19 mouse cellular contexts compared by ENCODE assay signal in genomic region chr2:106746905-106747304, GRCm38 (mm10). TPM values are rescaled to one million over a fixed set of nuclear protein-coding genes. Genes with fewer than 3 reads are reported as not detected.
"Had no signal": no experiment of that assay in that cellular context is flagged by ENCODE, and none has a peak within 500 bp of the region (broad histone marks: within the 10 kb centered on the region; RNA-seq: fewer than 3 reads in every experiment).

No protein-coding gene starts in this region.

- H3K9ac ChIP-seq: limb, embryonic 13.5 days; liver, embryonic 12.5 days; liver, embryonic 15.5 days; lung, embryonic 15.5 days; midbrain, embryonic 13.5 days; stomach, embryonic 15.5 days had no signal

- H3K9me3 ChIP-seq: limb, embryonic 10.5 days; limb, embryonic 13.5 days; liver, embryonic 12.5 days; liver, embryonic 15.5 days; lung, embryonic 15.5 days; midbrain, embryonic 10.5 days; midbrain, embryonic 13.5 days; stomach, embryonic 15.5 days had no signal

- H3K27me3 ChIP-seq: limb, embryonic 13.5 days; liver, embryonic 12.5 days; liver, embryonic 15.5 days; lung, embryonic 15.5 days; megakaryocyte, embryonic 14.5 days; midbrain, embryonic 13.5 days; stomach, embryonic 15.5 days had no signal

- H3K36me3 ChIP-seq: liver, embryonic 12.5 days; liver, embryonic 15.5 days; lung, embryonic 15.5 days; midbrain, embryonic 10.5 days; stomach, embryonic 15.5 days had no signal

- DNase-seq: kidney, postnatal 25 days; liver; lung, adult 18-20 months; lung, postnatal 10 days; lung, postnatal 36 days; retina, postnatal 1 day; spleen, adult 18-20 months; thymus, postnatal 25 days had no signal

- ATAC-seq: intestine, postnatal 0 days; liver, embryonic 12.5 days had no signal

- H3K4me1 ChIP-seq: liver, embryonic 15.5 days; megakaryocyte, embryonic 14.5 days; stomach, embryonic 15.5 days had no signal

- H3K4me3 ChIP-seq: limb, embryonic 10.5 days; limb, embryonic 13.5 days; liver, embryonic 12.5 days; liver, embryonic 15.5 days; lung, embryonic 15.5 days; megakaryocyte, embryonic 14.5 days; midbrain, embryonic 10.5 days; midbrain, embryonic 13.5 days; myocyte; stomach, embryonic 15.5 days had no signal

- H3K27ac ChIP-seq: limb, embryonic 10.5 days; limb, embryonic 13.5 days; liver, embryonic 12.5 days; liver, embryonic 15.5 days; lung, embryonic 15.5 days; midbrain, embryonic 10.5 days; midbrain, embryonic 13.5 days; stomach, embryonic 15.5 days had no signal

- H3K4me2 ChIP-seq: limb, embryonic 13.5 days; liver, embryonic 12.5 days; liver, embryonic 15.5 days; lung, embryonic 15.5 days; midbrain, embryonic 13.5 days; stomach, embryonic 15.5 days had no signal

RNA-seq across cellular contexts. Expression of gene Mpped2, which starts 53.8 kb away (rescaled TPM):
- polyA plus RNA-seq: myocyte had no signal
